Mouse (Mus musculus): ENCODE measurements at regions not wholly inside any gene's neighbourhood (a gene's known extent, or its start where the extent isn't known, plus 50 kb on each side); places are given as distances from the start of the nearest gene placed in this dataset.

DNA sequence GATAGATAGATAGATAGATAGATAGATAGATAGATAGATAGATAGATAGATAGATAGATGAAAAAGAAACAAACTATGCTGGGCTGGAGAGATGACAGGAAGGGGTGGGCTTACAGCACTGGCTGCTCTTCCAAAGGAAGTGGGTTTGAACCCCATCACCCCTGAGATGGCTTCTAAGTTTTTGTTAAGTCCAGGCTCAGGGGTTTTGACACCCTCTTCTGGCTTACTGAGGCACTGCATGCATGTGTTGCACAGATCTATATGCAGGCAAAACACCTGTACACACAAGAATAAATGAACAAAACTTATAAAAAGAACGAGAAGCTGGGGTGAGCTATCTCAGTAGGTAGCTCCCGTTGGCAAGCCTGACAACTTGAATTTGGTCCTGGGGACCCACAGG lies 55.5 kb upstream of the Jak1 start:
- TF ChIP-seq CTCF (IDR thresholded peaks at IDR 0.05; ENCODE audit: control insufficient read depth, insufficient read depth, insufficient read length): no peak
- no peak for TF ChIP-seq MAX (IDR thresholded peaks at IDR 0.05)
- no peak for TF ChIP-seq USF1 (IDR thresholded peaks at IDR 0.05; ENCODE audit: low read depth)
- no peak for TF ChIP-seq MYOD1 (IDR thresholded peaks at IDR 0.05; ENCODE audit: control insufficient read depth, insufficient read length, low read depth)
- no peak for TF ChIP-seq CEBPB (IDR thresholded peaks at IDR 0.05; ENCODE audit: low read depth)
- TF ChIP-seq MYOG (IDR thresholded peaks at IDR 0.05; ENCODE audit: control insufficient read depth, extremely low read depth, insufficient read length): no peak

All from C2C12 (cell line).